Mouse (Mus musculus): Measurements from ENCODE around the gene Naa40. TPM values are rescaled to one million over a fixed set of nuclear protein-coding genes. Genes with fewer than 3 reads are reported as not detected.

Gene Naa40
- total RNA-seq, 1 experiment: 50.9 TPM

DNA sequence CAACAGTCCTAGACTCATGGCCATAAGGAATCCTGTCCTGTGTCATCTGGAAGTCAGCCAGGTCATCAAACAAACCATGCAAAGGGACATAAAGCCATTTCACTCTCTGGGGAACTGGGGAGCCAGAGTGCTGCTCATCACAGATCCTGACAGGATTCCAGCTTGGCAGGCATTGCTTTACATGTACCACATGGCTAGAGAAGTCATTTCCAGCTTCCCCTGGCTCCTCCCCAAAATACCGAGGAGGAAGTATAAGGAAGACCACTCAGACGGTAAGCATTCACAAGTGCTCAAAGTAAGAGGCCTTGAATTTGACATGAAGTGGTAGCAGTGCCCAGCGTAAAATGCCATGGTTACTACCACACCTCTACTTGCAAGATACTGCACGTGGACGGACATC is 26.5 kb downstream of the Naa40 start:
- H3K36me3 ChIP-seq (ENCODE audit: control insufficient read depth, insufficient read depth, low read length, poor library complexity, severe bottlenecking): peaks cover 21% of the 10 kb centered on the region
- no peak for DNase-seq (ENCODE audit: low read depth, low spot score)
- in situ Hi-C loops (cut with MboI; ENCODE audit: low sequenced_read_pairs in 2 of 2, unreplicated experiment in 2 of 2): no loop called here

DNA sequence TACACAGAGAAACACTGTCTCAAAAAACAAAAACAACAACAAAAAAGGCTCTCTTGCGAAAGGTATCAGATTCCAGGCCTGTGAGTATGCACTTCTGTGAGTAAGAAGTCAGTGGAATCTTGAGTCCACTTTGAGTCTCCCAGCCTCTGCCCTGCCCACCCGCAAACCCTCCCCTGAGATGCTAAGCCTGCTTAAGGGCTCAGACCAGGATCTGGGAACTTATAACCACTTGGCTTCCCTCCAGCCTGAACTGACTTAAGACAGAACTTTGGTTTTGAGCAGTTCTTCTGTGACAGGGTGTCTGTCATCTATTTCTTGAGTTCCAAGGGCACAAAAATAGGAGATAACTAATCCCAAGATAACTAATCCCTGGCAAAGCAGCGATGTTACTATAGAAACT is 28.0 kb downstream of the Naa40 start:
- Histone ChIP-seq H3K4me1 (ENCODE audit: control insufficient read depth in 2 of 2, insufficient read depth in 2 of 2, low read length in 2 of 2, poor library complexity in 1 of 2) (peaks cover 3 to 8% of the 10 kb centered on the region in 2 experiments; a peak in 2 of 4 replicates), H3K9ac (ENCODE audit: insufficient read depth, low read depth, low read length, poor library complexity, severe bottlenecking) (no peak overlapping the region), H3K27ac (ENCODE audit: insufficient read depth, low read depth, low read length, poor library complexity, severe bottlenecking) (no peak overlapping the region), H3K9me3 (ENCODE audit: control insufficient read depth, insufficient read depth, low read depth, low read length) (no peaks in the 10 kb centered on the region), H3K36me3 (ENCODE audit: control insufficient read depth, insufficient read depth, low read length, poor library complexity, severe bottlenecking) (peaks cover 21% of the 10 kb centered on the region), H3K4me3 (ENCODE audit: insufficient read depth in 1 of 2, low read depth in 1 of 2, low read length in 2 of 2, poor library complexity in 1 of 2, severe bottlenecking in 1 of 2) (no peak overlapping the region)
- in situ Hi-C loops (cut with MboI; ENCODE audit: low sequenced_read_pairs in 2 of 2, unreplicated experiment in 2 of 2): no loop called here
- DNase-seq (ENCODE audit: low read depth, low spot score): no peak
- no peak for TF ChIP-seq CHD2 (IDR thresholded peaks at IDR 0.05; ENCODE audit: low read depth, low read length)
- TF ChIP-seq ZNF384 (IDR thresholded peaks at IDR 0.05; ENCODE audit: low read depth, low read length): no peak
- no peak for TF ChIP-seq HCFC1 (IDR thresholded peaks at IDR 0.05; ENCODE audit: borderline replicate concordance, insufficient read depth, low read length)
- TF ChIP-seq MAFK (IDR thresholded peaks at IDR 0.05; ENCODE audit: insufficient read depth, low read depth, low read length): no peak
- no peak for TF ChIP-seq ZC3H11A (IDR thresholded peaks at IDR 0.05; ENCODE audit: borderline replicate concordance, low read depth, low read length)

More for the DNA sequence above, 26.5 kb downstream of the Naa40 start:
- Histone ChIP-seq H3K9me3 (ENCODE audit: control insufficient read depth, insufficient read depth, low read depth, low read length) (no peaks in the 10 kb centered on the region), H3K27ac (ENCODE audit: insufficient read depth, low read depth, low read length, poor library complexity, severe bottlenecking) (no peak overlapping the region), H3K4me3 (ENCODE audit: insufficient read depth in 1 of 2, low read depth in 1 of 2, low read length in 2 of 2, poor library complexity in 1 of 2, severe bottlenecking in 1 of 2) (no peak overlapping the region), H3K4me1 (ENCODE audit: control insufficient read depth in 2 of 2, insufficient read depth in 2 of 2, low read length in 2 of 2, poor library complexity in 1 of 2) (peaks cover 6 to 8% of the 10 kb centered on the region in 2 experiments; a peak in 2 of 4 replicates), H3K9ac (ENCODE audit: insufficient read depth, low read depth, low read length, poor library complexity, severe bottlenecking) (no peak overlapping the region)
- TF ChIP-seq HCFC1 (IDR thresholded peaks at IDR 0.05; ENCODE audit: borderline replicate concordance, insufficient read depth, low read length) (no peak), MAFK (IDR thresholded peaks at IDR 0.05; ENCODE audit: insufficient read depth, low read depth, low read length) (no peak), CHD2 (IDR thresholded peaks at IDR 0.05; ENCODE audit: low read depth, low read length) (no peak), ZC3H11A (IDR thresholded peaks at IDR 0.05; ENCODE audit: borderline replicate concordance, low read depth, low read length) (no peak), ZNF384 (IDR thresholded peaks at IDR 0.05; ENCODE audit: low read depth, low read length) (no peak)

DNA sequence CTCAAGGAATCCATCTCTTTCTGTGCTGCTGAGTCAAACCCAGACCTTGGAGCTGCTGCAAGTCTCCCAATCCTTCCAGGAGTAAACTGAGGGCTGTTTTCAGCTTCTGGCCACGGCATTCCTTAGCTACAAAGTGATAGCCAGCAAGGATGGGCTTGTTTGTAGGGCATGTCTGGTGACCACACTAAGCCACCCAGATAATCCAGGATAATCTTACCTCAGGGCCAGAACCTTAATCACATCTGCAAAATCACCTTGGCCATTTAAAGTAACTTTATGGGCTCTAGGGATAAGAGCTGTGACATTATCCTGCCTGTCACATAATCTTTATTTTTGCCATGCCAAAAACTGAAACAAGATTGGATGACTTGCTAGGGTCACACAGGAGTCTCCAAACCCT is 28.8 kb downstream of the Naa40 start:
- in situ Hi-C loops (cut with MboI; ENCODE audit: low sequenced_read_pairs in 2 of 2, unreplicated experiment in 2 of 2): no loop called here
- no peak for TF ChIP-seq CHD2 (IDR thresholded peaks at IDR 0.05; ENCODE audit: low read depth, low read length)
- TF ChIP-seq HCFC1 (IDR thresholded peaks at IDR 0.05; ENCODE audit: borderline replicate concordance, insufficient read depth, low read length): no peak
- no peak for TF ChIP-seq ZC3H11A (IDR thresholded peaks at IDR 0.05; ENCODE audit: borderline replicate concordance, low read depth, low read length)
- no peak for TF ChIP-seq ZNF384 (IDR thresholded peaks at IDR 0.05; ENCODE audit: low read depth, low read length)
- no peak for TF ChIP-seq MAFK (IDR thresholded peaks at IDR 0.05; ENCODE audit: insufficient read depth, low read depth, low read length)
- H3K9me3 ChIP-seq (ENCODE audit: control insufficient read depth, insufficient read depth, low read depth, low read length): no peaks in the 10 kb centered on the region
- H3K36me3 ChIP-seq (ENCODE audit: control insufficient read depth, insufficient read depth, low read length, poor library complexity, severe bottlenecking): peaks cover 21% of the 10 kb centered on the region
- H3K9ac ChIP-seq (ENCODE audit: insufficient read depth, low read depth, low read length, poor library complexity, severe bottlenecking): no peak overlapping the region
- H3K27ac ChIP-seq (ENCODE audit: insufficient read depth, low read depth, low read length, poor library complexity, severe bottlenecking): no peak overlapping the region
- H3K4me1 ChIP-seq (ENCODE audit: control insufficient read depth in 2 of 2, insufficient read depth in 2 of 2, low read length in 2 of 2, poor library complexity in 1 of 2): peaks cover 3 to 8% of the 10 kb centered on the region in 2 experiments; a peak in 2 of 4 replicates
- no peak overlapping the region for H3K4me3 ChIP-seq (ENCODE audit: insufficient read depth in 1 of 2, low read depth in 1 of 2, low read length in 2 of 2, poor library complexity in 1 of 2, severe bottlenecking in 1 of 2)
- DNase-seq (ENCODE audit: low read depth, low spot score): no peak

DNA sequence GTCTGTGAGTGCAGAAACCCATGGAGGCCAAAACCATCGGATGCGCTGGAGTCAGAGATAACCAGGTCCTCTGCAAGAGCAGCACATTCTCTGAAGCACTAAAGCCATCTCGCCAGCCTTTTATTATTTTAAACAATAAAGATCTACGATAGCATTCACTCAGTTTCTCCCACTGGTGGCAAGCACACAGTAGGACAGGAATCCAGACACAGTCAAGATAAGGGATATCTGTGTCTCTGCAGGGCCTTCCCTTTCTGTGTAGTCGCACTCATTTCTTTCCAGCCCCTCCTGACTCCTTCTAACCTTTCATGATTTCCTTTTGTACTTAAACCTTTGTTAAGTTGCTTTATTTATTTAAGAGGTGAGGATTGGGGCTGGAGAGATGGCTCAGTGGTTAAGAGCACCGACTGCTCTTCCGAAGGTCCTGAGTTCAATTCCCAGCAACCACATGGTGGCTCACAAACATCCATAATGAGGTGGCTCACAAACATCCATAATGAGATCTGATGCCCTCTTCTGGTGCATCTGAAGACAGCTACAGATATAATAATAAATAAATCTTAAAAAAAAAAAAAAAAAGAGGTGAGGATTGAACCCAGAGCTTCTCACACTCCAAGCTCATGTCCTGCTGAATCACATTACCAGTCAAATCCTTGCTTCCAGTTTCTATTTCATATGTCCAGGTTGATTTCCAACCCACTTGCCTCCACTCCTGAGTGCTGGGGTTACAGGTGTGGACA is 30.9 kb downstream of the Naa40 start:
- Histone ChIP-seq H3K36me3 (ENCODE audit: control insufficient read depth, insufficient read depth, low read length, poor library complexity, severe bottlenecking) (peaks cover 16% of the 10 kb centered on the region), H3K27ac (ENCODE audit: insufficient read depth, low read depth, low read length, poor library complexity, severe bottlenecking) (no peak overlapping the region), H3K9ac (ENCODE audit: insufficient read depth, low read depth, low read length, poor library complexity, severe bottlenecking) (no peak overlapping the region), H3K4me3 (ENCODE audit: insufficient read depth in 1 of 2, low read depth in 1 of 2, low read length in 2 of 2, poor library complexity in 1 of 2, severe bottlenecking in 1 of 2) (no peak overlapping the region), H3K4me1 (ENCODE audit: control insufficient read depth in 2 of 2, insufficient read depth in 2 of 2, low read length in 2 of 2, poor library complexity in 1 of 2) (peaks cover 0 to 4% of the 10 kb centered on the region in 2 experiments; a peak in 1 of 4 replicates), H3K9me3 (ENCODE audit: control insufficient read depth, insufficient read depth, low read depth, low read length) (no peaks in the 10 kb centered on the region)
- in situ Hi-C loops (cut with MboI; ENCODE audit: low sequenced_read_pairs in 2 of 2, unreplicated experiment in 2 of 2): no loop called here
- TF ChIP-seq ZNF384 (IDR thresholded peaks at IDR 0.05; ENCODE audit: low read depth, low read length) (0 out of 2 replicates have a peak, but pooled peaks have one; percentile 11), ZC3H11A (IDR thresholded peaks at IDR 0.05; ENCODE audit: borderline replicate concordance, low read depth, low read length) (no peak), MAFK (IDR thresholded peaks at IDR 0.05; ENCODE audit: insufficient read depth, low read depth, low read length) (no peak)
- DNase-seq (ENCODE audit: low read depth, low spot score): no peak
